Mouse (Mus musculus) MEL (cell line): ENCODE data around the gene 4930579G24Rik. TPM values are rescaled to one million over a fixed set of nuclear protein-coding genes. Genes with fewer than 3 reads are reported as not detected.

Source experiments
- DNase-seq: peaks from one replicate; pipeline ENCODE4 v3.0.0; 2011; ENCODE audit warnings: low read depth, low spot score
- H3K27ac ChIP-seq: 2 replicates; pipeline ENCODE4 v1.5.1; 2012; ENCODE audit warnings: low read depth, mild to moderate bottlenecking, control low read depth, low read length, moderate library complexity; ENCODE audit not compliant: control insufficient read depth
- H3K27me3 ChIP-seq, 2 experiments: fragments of 150-350 bp in 1 of 2; sonication (generic) in 1 of 2; 2 replicates each; pipeline ENCODE4 v1.6.1; 2012; ENCODE audit warnings: low read length in 2 of 2, mild to moderate bottlenecking in 2 of 2, improper control_type of control experiment in 1 of 2, moderate library complexity in 1 of 2; ENCODE audit not compliant: insufficient read depth in 2 of 2, control insufficient read depth in 1 of 2
- H3K36me3 ChIP-seq, 2 experiments: 2 replicates each; pipeline ENCODE4 v1.6.1; 2012 to 2014; ENCODE audit warnings: low read length in 2 of 2, improper control_type of control experiment in 1 of 2, inconsistent platforms in 1 of 2, mild to moderate bottlenecking in 1 of 2; ENCODE audit not compliant: insufficient read depth in 2 of 2, control insufficient read depth in 1 of 2
- H3K4me1 ChIP-seq, 2 experiments: fragments of 150-350 bp in 1 of 2; sonication (generic) in 1 of 2; 2 replicates each; pipeline ENCODE4 v1.6.1; 2012; ENCODE audit warnings: low read length in 2 of 2, improper control_type of control experiment in 1 of 2, mild to moderate bottlenecking in 1 of 2; ENCODE audit not compliant: insufficient read depth in 2 of 2, control insufficient read depth in 1 of 2
- H3K4me3 ChIP-seq, 2 experiments: fragments of 150-350 bp in 1 of 2; sonication (generic) in 1 of 2; 2 replicates each; pipeline ENCODE4 v1.5.1; 2012; ENCODE audit warnings: low read depth in 2 of 2, low read length in 2 of 2, mild to moderate bottlenecking in 2 of 2, moderate library complexity in 2 of 2, control low read depth in 1 of 2, improper control_type of control experiment in 1 of 2; ENCODE audit not compliant: control insufficient read depth in 1 of 2, insufficient read depth in 1 of 2
- H3K79me2 ChIP-seq: 2 replicates; pipeline ENCODE4 v1.6.1; 2012; ENCODE audit warnings: mild to moderate bottlenecking, low read length, moderate library complexity; ENCODE audit not compliant: control insufficient read depth, poor library complexity, insufficient read depth
- H3K9ac ChIP-seq: 2 replicates; pipeline ENCODE4 v1.6.1; 2012; ENCODE audit warnings: low read depth, mild to moderate bottlenecking, control low read depth, low read length, moderate library complexity; ENCODE audit not compliant: control insufficient read depth, poor library complexity, severe bottlenecking
- H3K9me3 ChIP-seq: fragments of 150-350 bp; sonication (generic); replicated peaks from 2 replicates; pipeline ENCODE4 v1.6.1; 2012; ENCODE audit warnings: mild to moderate bottlenecking, low read length, improper control_type of control experiment, moderate library complexity; ENCODE audit not compliant: insufficient read depth
- CHD2 ChIP-seq: IDR thresholded peaks from 2 replicates; pipeline ENCODE4 v1.6.1; 2011; ENCODE audit warnings: low read length, improper control_type of control experiment
- ELF1 ChIP-seq: IDR thresholded peaks from 2 replicates; pipeline ENCODE4 v1.6.1; 2014; ENCODE audit warnings: low read depth, mild to moderate bottlenecking, inconsistent platforms, low read length, improper control_type of control experiment, moderate library complexity
- EP300 ChIP-seq, 2 experiments: IDR thresholded peaks; 2 replicates each; pipeline ENCODE4 v1.6.1; 2011; ENCODE audit warnings: improper control_type of control experiment in 2 of 2, low read length in 2 of 2, low read depth in 1 of 2, mild to moderate bottlenecking in 1 of 2
- ETS1 ChIP-seq: IDR thresholded peaks from 2 replicates; pipeline ENCODE4 v1.6.1; 2012; ENCODE audit warnings: low read depth, mild to moderate bottlenecking, inconsistent platforms, low read length, improper control_type of control experiment, moderate library complexity
- JUND ChIP-seq: IDR thresholded peaks from 2 replicates; pipeline ENCODE4 v1.6.1; 2011; ENCODE audit warnings: low read depth, mild to moderate bottlenecking, improper control_type of control experiment, low read length
- KAT2A ChIP-seq: conservative IDR thresholded peaks from 2 replicates; pipeline ENCODE4 v1.6.1; 2012; ENCODE audit warnings: low read depth, low read length, improper control_type of control experiment, inconsistent platforms
- MAX ChIP-seq: IDR thresholded peaks from 2 replicates; pipeline ENCODE4 v1.6.1; 2011; ENCODE audit warnings: low read length, improper control_type of control experiment
- MAZ ChIP-seq: IDR thresholded peaks from 2 replicates; pipeline ENCODE4 v1.6.1; 2012; ENCODE audit warnings: low read depth, mild to moderate bottlenecking, inconsistent platforms, low read length, improper control_type of control experiment
- MEF2A ChIP-seq: IDR thresholded peaks from 2 replicates; pipeline ENCODE4 v1.6.1; 2014; ENCODE audit warnings: low read depth, mild to moderate bottlenecking, inconsistent platforms, low read length, improper control_type of control experiment; ENCODE audit not compliant: poor library complexity, insufficient replicate concordance, severe bottlenecking; ENCODE audit errors: extremely low read depth
- RCOR1 ChIP-seq: IDR thresholded peaks from 2 replicates; pipeline ENCODE4 v1.6.1; 2012; ENCODE audit warnings: low read depth, mild to moderate bottlenecking, inconsistent platforms, low read length, improper control_type of control experiment
- SIN3A ChIP-seq: IDR thresholded peaks from 2 replicates; pipeline ENCODE4 v1.6.1; 2012; ENCODE audit warnings: low read length, improper control_type of control experiment, inconsistent platforms
- TCF12 ChIP-seq: IDR thresholded peaks from 2 replicates; pipeline ENCODE4 v1.6.1; 2014; ENCODE audit warnings: low read depth, mild to moderate bottlenecking, inconsistent platforms, low read length, improper control_type of control experiment, moderate library complexity
- UBTF ChIP-seq: IDR thresholded peaks from 2 replicates; pipeline ENCODE4 v1.6.1; 2012; ENCODE audit warnings: low read depth, mild to moderate bottlenecking, inconsistent platforms, low read length, improper control_type of control experiment, moderate library complexity, borderline replicate concordance; ENCODE audit not compliant: insufficient read depth
- USF1 ChIP-seq: IDR thresholded peaks from 2 replicates; pipeline ENCODE4 v1.6.1; 2014; ENCODE audit warnings: low read depth, mild to moderate bottlenecking, inconsistent platforms, low read length, improper control_type of control experiment, moderate library complexity
- ZKSCAN1 ChIP-seq: IDR thresholded peaks from 2 replicates; pipeline ENCODE4 v1.6.1; 2012; ENCODE audit warnings: low read depth, mild to moderate bottlenecking, inconsistent platforms, low read length, improper control_type of control experiment, moderate library complexity
- ZNF384 ChIP-seq: IDR thresholded peaks from 2 replicates; pipeline ENCODE4 v1.6.1; 2012; ENCODE audit warnings: low read depth, mild to moderate bottlenecking, inconsistent platforms, low read length, improper control_type of control experiment
- polyA plus RNA-seq, 2 experiments: library from polyadenylated mRNA; stranded (reverse) in 1 of 2; unstranded in 1 of 2; fragments of >175 nt in 1 of 2; fragments of >200 nt in 1 of 2; gene quantifications; 2 replicates each; pipeline versions ENCODE4 v1.2.1 to v1.2.4; 2012; ENCODE audit warnings: low replicate concordance in 2 of 2, low read depth in 1 of 2; ENCODE audit not compliant: insufficient read length in 2 of 2, insufficient read depth in 1 of 2, missing spikeins in 1 of 2
- total RNA-seq: library from RNA; depleted of rRNA; stranded (reverse); fragments of 300-350 nt; gene quantifications from 2 replicates; pipeline ENCODE4 v1.2.3, GENCODE M21; 2012

4930579G24Rik gene
- total and polyA plus RNA-seq, 3 experiments: 8.5 to 10.7 TPM; not detected in 1

- H3K9ac ChIP-seq: no peak overlapping the region
- no peak overlapping the region for H3K27ac ChIP-seq
- H3K4me1 ChIP-seq: peaks cover 0 to 9% of the 10 kb centered on the region in 2 experiments; a peak in 2 of 4 replicates
- DNase-seq: no peak
- H3K9me3 ChIP-seq: no peaks in the 10 kb centered on the region
- H3K79me2 ChIP-seq: peaks cover 55% of the 10 kb centered on the region
- no peak overlapping the region for H3K4me3 ChIP-seq
- TF ChIP-seq MAX (no peak), TCF12 (no peak), MEF2A (no peak), KAT2A (no peak), RCOR1 (no peak), EP300 (IDR thresholded peaks at IDR 0.05; ENCODE audit: low read depth in 1 of 2, low read length in 2 of 2) (no peak)
- H3K36me3 ChIP-seq: peaks cover 24 to 54% of the 10 kb centered on the region in 2 experiments
- H3K27me3 ChIP-seq: no peaks in the 10 kb centered on the region
Observed at GRCm38 (mm10) chr3:79595468-79595867, 33.4 kb upstream of the 4930579G24Rik start.

- H3K9ac ChIP-seq: no peak overlapping the region
- no peaks in the 10 kb centered on the region for H3K27me3 ChIP-seq
- no peaks in the 10 kb centered on the region for H3K9me3 ChIP-seq
- no peaks in the 10 kb centered on the region for H3K79me2 ChIP-seq
- H3K4me1 ChIP-seq: no peaks in the 10 kb centered on the region
- H3K4me3 ChIP-seq: no peak overlapping the region
- H3K36me3 ChIP-seq: peaks cover 0 to 12% of the 10 kb centered on the region in 2 experiments; a peak in 2 of 4 replicates
- TF ChIP-seq USF1 (no peak), SIN3A (no peak), MAZ (no peak), KAT2A (no peak), CHD2 (no peak), JUND (no peak), ZKSCAN1 (no peak), ETS1 (no peak), ZNF384 (no peak), UBTF (no peak), ELF1 (no peak)
- H3K27ac ChIP-seq: no peak overlapping the region
- no peak for DNase-seq
Observed at GRCm38 (mm10) chr3:79609886-79610285, 19.0 kb upstream of the 4930579G24Rik start.
